Comparison of ENCODE assay signal across 9 mouse cellular contexts in genomic region chrX:137570321-137571195, GRCm38 (mm10). TPM values are rescaled to one million over a fixed set of nuclear protein-coding genes. Genes with fewer than 3 reads are reported as not detected.
DNase-seq lines count a peak whose midpoint lies in the region; ATAC-seq and TF ChIP-seq lines count a peak whose summit lies in the region.
"Had no signal": no experiment of that assay in that cellular context is flagged by ENCODE, and none has a peak within 500 bp of the region (broad histone marks: within the 10 kb centered on the region; RNA-seq: fewer than 3 reads in every experiment).

TSS of gene Il1rapl2 (plus strand) at chrX:137570608.

- no peaks in the 10 kb centered on the region for H3K36me3 ChIP-seq in forebrain, embryonic 16.5 days (ENCODE audit: control insufficient read depth, insufficient read depth)
- H3K36me3 ChIP-seq in limb, embryonic 14.5 days (ENCODE audit: control insufficient read depth, insufficient read depth, low read length) = no peaks in the 10 kb centered on the region
- H3K36me3 ChIP-seq in stomach, embryonic 14.5 days (ENCODE audit: control insufficient read depth, insufficient read depth, low read length) = no peaks in the 10 kb centered on the region

- peaks cover 21% of the 10 kb centered on the region; the same call in 1 of the 2 replicates for H3K27me3 ChIP-seq in forebrain, embryonic 16.5 days (replicated peaks; ENCODE audit: control insufficient read depth, insufficient read depth, low read length)
- peaks cover 28% of the 10 kb centered on the region for H3K27me3 ChIP-seq in limb, embryonic 14.5 days (ENCODE audit: control insufficient read depth, insufficient read depth, low read length)
- peaks cover 20% of the 10 kb centered on the region for H3K27me3 ChIP-seq in stomach, embryonic 14.5 days (ENCODE audit: control insufficient read depth, insufficient read depth, low read length)

- 18% methylated on average over 46 of the region's 47 CpGs for WGBS in forebrain, embryonic 16.5 days
- WGBS in limb, embryonic 14.5 days = 22% methylated on average over 38 of the region's 47 CpGs
- WGBS in stomach, embryonic 14.5 days = 17% methylated on average over 46 of the region's 47 CpGs

- peak within 1 kb of the TSS; percentile 74 for H3K4me2 ChIP-seq in forebrain, embryonic 16.5 days (ENCODE audit: low read length)
- peak within 1 kb of the TSS; percentile 71 for H3K4me2 ChIP-seq in limb, embryonic 14.5 days (replicated peaks; ENCODE audit: low read depth, low read length, severe bottlenecking)
- H3K4me2 ChIP-seq in stomach, embryonic 14.5 days (replicated peaks; ENCODE audit: low read depth, low read length) = peak within 1 kb of the TSS; percentile 55

- no peak for TF ChIP-seq POLR2A in limb, embryonic 14.5 days (IDR thresholded peaks at IDR 0.05; ENCODE audit: borderline replicate concordance, extremely low read depth, insufficient read depth, insufficient read length)

- H3K9ac ChIP-seq in forebrain, embryonic 16.5 days (replicated peaks; ENCODE audit: low read depth, low read length) = peak within 1 kb of the TSS; percentile 32; the same call in 1 of the 2 replicates
- 0 out of 2 replicates have a peak within 1 kb of the TSS, but pooled peaks have one; percentile 4 for H3K9ac ChIP-seq in limb, embryonic 14.5 days (ENCODE audit: low read depth, low read length, severe bottlenecking)
- no peak within 1 kb of the TSS for H3K9ac ChIP-seq in stomach, embryonic 14.5 days (replicated peaks; ENCODE audit: low read depth, low read length)

- H3K27ac ChIP-seq in forebrain, embryonic 16.5 days (ENCODE audit: low read length) = no peak within 1 kb of the TSS
- H3K27ac ChIP-seq in limb, embryonic 14.5 days (replicated peaks; ENCODE audit: low read depth, low read length) = no peak within 1 kb of the TSS
- H3K27ac ChIP-seq in stomach, embryonic 14.5 days (ENCODE audit: low read length) = no peak within 1 kb of the TSS

- H3K9me3 ChIP-seq in forebrain, embryonic 16.5 days (ENCODE audit: control insufficient read depth, low read length) = no peaks in the 10 kb centered on the region
- no peaks in the 10 kb centered on the region for H3K9me3 ChIP-seq in limb, embryonic 14.5 days (ENCODE audit: control insufficient read depth, low read length)
- H3K9me3 ChIP-seq in stomach, embryonic 14.5 days (ENCODE audit: control insufficient read depth, low read depth, low read length) = no peaks in the 10 kb centered on the region

- peaks cover 12% of the 10 kb centered on the region; the same call in 1 of the 2 replicates for H3K4me1 ChIP-seq in forebrain, embryonic 16.5 days (replicated peaks; ENCODE audit: control insufficient read depth, insufficient read depth, low read length)
- no peaks in the 10 kb centered on the region for H3K4me1 ChIP-seq in limb, embryonic 14.5 days (ENCODE audit: control insufficient read depth, insufficient read depth, low read length)
- H3K4me1 ChIP-seq in stomach, embryonic 14.5 days (ENCODE audit: control insufficient read depth, insufficient read depth, low read length) = no peaks in the 10 kb centered on the region

- peak within 1 kb of the TSS; percentile 48 for H3K4me3 ChIP-seq in forebrain, embryonic 16.5 days (replicated peaks; ENCODE audit: low read length)
- H3K4me3 ChIP-seq in limb, embryonic 14.5 days (replicated peaks; ENCODE audit: low read length) = peak within 1 kb of the TSS; percentile 40
- H3K4me3 ChIP-seq in stomach, embryonic 14.5 days (ENCODE audit: low read depth, low read length) = peak within 1 kb of the TSS; percentile 35

- peak; percentile 11 to 15 for DNase-seq in left cerebral cortex, adult 18-20 months (ENCODE audit: low spot score in 2 of 2)
- DNase-seq in left cerebral cortex, adult 11 months (ENCODE audit: low spot score) = no peak
- peak; percentile 55 for DNase-seq in embryo, embryonic 10.5 days (ENCODE audit: low spot score)
- DNase-seq in limb, embryonic 14.5 days (ENCODE audit: low spot score) = peak; percentile 40
- DNase-seq in frontal cortex, postnatal 14 days (ENCODE audit: low spot score in 2 of 2) = no peak
- DNase-seq in cerebellum, adult 9-11 months = no peak

- ATAC-seq in forebrain, embryonic 16.5 days = peak; percentile 86
- peak; percentile 57; the same call in 1 of the 2 replicates for ATAC-seq in limb, embryonic 14.5 days (ENCODE audit: low FRiP score, low read depth)
- peak; percentile 37; the same call in 1 of the 2 replicates for ATAC-seq in stomach, embryonic 14.5 days (ENCODE audit: insufficient number of reproducible peaks, insufficient read depth, low FRiP score, low read depth)

RNA-seq across cellular contexts. Expression of gene Il1rapl2, which starts in this region (rescaled TPM):
- total RNA-seq in left cerebral cortex, adult 18-20 months (2021) = 1 to 10 TPM; 5.2 to 6.0 TPM
- polyA plus RNA-seq in forebrain, embryonic 16.5 days (2015; fragmentation: Nextera tagmentation; extraction: Ambion mirVana) = 2.4 and 3.4 TPM in 2 replicates
- 0.38 and 0.55 TPM in 2 replicates for polyA plus RNA-seq in limb, embryonic 14.5 days (2012; rRNA removed)
- polyA plus RNA-seq in limb, embryonic 14.5 days (2014; fragmentation: Nextera tagmentation; extraction: Ambion mirVana) = 1.1 and 1.7 TPM in 2 replicates
- 0.52 and 0.64 TPM in 2 replicates for polyA plus RNA-seq in stomach, embryonic 14.5 days (2014; fragmentation: Nextera tagmentation; extraction: Ambion mirVana)
- polyA plus RNA-seq: liver, embryonic 16.5 days had no signal

Comparison
In these comparisons a context has a peak if more than half of its experiments do, and no peak if none do; other contexts are left out.
1. DNase-seq: peak in left cerebral cortex, adult 18-20 months (2 of 2), embryo, embryonic 10.5 days (single experiment) and limb, embryonic 14.5 days (single experiment); none in left cerebral cortex, adult 11 months (single experiment), frontal cortex, postnatal 14 days (0 of 2) and cerebellum, adult 9-11 months (single experiment).
2. Peak in ATAC-seq, H3K4me3 ChIP-seq and H3K4me2 ChIP-seq in stomach, embryonic 14.5 days; RNA of the gene not detected or under 1 TPM.
3. Peak in every context shown above with its lines, with median percentiles within 50 percentile points of each other: ATAC-seq, H3K4me2 ChIP-seq and H3K4me3 ChIP-seq.